9 mouse cellular contexts compared by ENCODE assay signal in the genomic region with DNA sequence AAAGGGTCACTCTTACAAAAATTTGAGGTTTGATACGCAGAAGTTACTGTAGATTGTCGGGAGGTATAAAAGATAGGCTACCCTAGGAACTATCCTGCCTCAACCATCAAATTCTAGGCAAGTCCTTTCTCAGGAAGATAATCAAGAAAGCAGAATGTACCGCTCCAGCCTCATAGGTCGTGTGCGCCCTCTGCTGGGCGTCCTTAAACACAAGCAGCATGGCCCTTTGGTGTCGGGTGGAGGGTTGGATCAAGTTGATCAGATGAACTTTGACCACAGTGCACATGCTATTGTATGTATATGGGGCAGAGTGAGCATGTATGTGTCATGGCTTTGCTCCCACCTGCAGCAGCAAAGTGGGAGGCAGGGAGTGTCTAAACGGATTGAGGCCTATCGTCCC. TPM values are rescaled to one million over a fixed set of nuclear protein-coding genes. Genes with fewer than 3 reads are reported as not detected.
DNase-seq lines count a peak whose midpoint lies in the region; ATAC-seq and TF ChIP-seq lines count a peak whose summit lies in the region.
"Had no signal": no experiment of that assay in that cellular context is flagged by ENCODE, and none has a peak within 500 bp of the region (broad histone marks: within the 10 kb centered on the region; RNA-seq: fewer than 3 reads in every experiment).

No protein-coding gene starts in this region.

- H3K9ac ChIP-seq in hindbrain, postnatal 0 days (replicated peaks; ENCODE audit: low read length): no peak overlapping the region

- H3K27me3 ChIP-seq in hindbrain, postnatal 0 days (ENCODE audit: insufficient read depth, low read length): no peaks in the 10 kb centered on the region

- intact Hi-C loops in left cerebral cortex, postnatal 10 days (cut with DNase I): loop anchor here (1.0 to 5.0 kb wide), 2 partner anchors 59 to 100 kb away; no protein-coding TSS in a partner anchor

- DNase-seq in ovary, postnatal 14 days (ENCODE audit: low spot score): peak; percentile 47
- DNase-seq in ovary, postnatal 10 days (ENCODE audit: low spot score): no peak
- DNase-seq in adrenal gland, postnatal 14 days: peak; percentile 77
- DNase-seq in embryo, embryonic 9.5 days (ENCODE audit: extremely low spot score): peak; percentile 46
- DNase-seq in hindbrain, postnatal 0 days (ENCODE audit: low spot score): peak; percentile 87
- peak; percentile 45 to 60 for DNase-seq in left cerebral cortex, postnatal 10 days (ENCODE audit: extremely low spot score in 1 of 2, low spot score in 2 of 2)
- DNase-seq in neural tube, embryonic 10.5 days (ENCODE audit: extremely low spot score, low spot score): peak; percentile 66
- DNase-seq in urinary bladder, postnatal 36 days (ENCODE audit: low spot score in 2 of 2): peak; percentile 10 to 65

- H3K4me3 ChIP-seq in hindbrain, postnatal 0 days (ENCODE audit: low read length): no peak overlapping the region

- H3K27ac ChIP-seq in hindbrain, postnatal 0 days: no peak overlapping the region

- peak; percentile 53; the same call in 1 of the 2 replicates for ATAC-seq in hindbrain, postnatal 0 days

- no peaks in the 10 kb centered on the region for H3K9me3 ChIP-seq in hindbrain, postnatal 0 days (ENCODE audit: low read length)

- H3K36me3 ChIP-seq in hindbrain, postnatal 0 days (ENCODE audit: insufficient read depth, low read length): no peaks in the 10 kb centered on the region

- H3K4me1 ChIP-seq in hindbrain, postnatal 0 days (ENCODE audit: insufficient read depth, low read length): no peaks in the 10 kb centered on the region

- 17% methylated on average over 9 of the region's 9 CpGs for WGBS in hindbrain, postnatal 0 days

- TF ChIP-seq CTCF in hindbrain, postnatal 0 days (IDR thresholded peaks at IDR 0.05; ENCODE audit: low read depth): peak; percentile 97

- no peak overlapping the region for H3K4me2 ChIP-seq in hindbrain, postnatal 0 days (ENCODE audit: low read depth, low read length)

RNA-seq across cellular contexts. Expression of gene Zfp612, which starts 7.9 kb away (rescaled TPM):
- 6.7 and 7.4 TPM in 2 replicates for total RNA-seq in adrenal gland, postnatal 14 days (2021)
- 11.7 and 12.3 TPM in 2 replicates for total RNA-seq in hindbrain, postnatal 0 days (2014; rRNA removed)
- polyA plus RNA-seq in hindbrain, postnatal 0 days (2015; fragmentation: Nextera tagmentation; extraction: Ambion mirVana): 16.6 and 16.7 TPM in 2 replicates
- 10 to 100 TPM; 19.1 to 22.5 TPM for total RNA-seq in left cerebral cortex, postnatal 10 days (2021)

RNA-seq across cellular contexts. Expression of gene Gm21964, which starts 29.4 kb away (rescaled TPM):
- total RNA-seq in adrenal gland, postnatal 14 days (2021): not detected in 2 replicates
- not detected in 2 replicates for total RNA-seq in hindbrain, postnatal 0 days (2014; rRNA removed)
- polyA plus RNA-seq in hindbrain, postnatal 0 days (2015; fragmentation: Nextera tagmentation; extraction: Ambion mirVana): not detected in 2 replicates
- not detected for total RNA-seq in left cerebral cortex, postnatal 10 days (2021)
- polyA plus RNA-seq: frontal cortex, adult 2 months had no signal

RNA-seq across cellular contexts. Expression of gene Gm17720, which starts 31.0 kb away (rescaled TPM):
- not detected in 2 replicates for total RNA-seq in adrenal gland, postnatal 14 days (2021)
- not detected in 2 replicates for total RNA-seq in hindbrain, postnatal 0 days (2014; rRNA removed)
- not detected in 2 replicates for polyA plus RNA-seq in hindbrain, postnatal 0 days (2015; fragmentation: Nextera tagmentation; extraction: Ambion mirVana)
- total RNA-seq in left cerebral cortex, postnatal 10 days (2021): not detected
- polyA plus RNA-seq: frontal cortex, adult 2 months had no signal

RNA-seq across cellular contexts. Expression of gene Chst4, which starts 32.1 kb away (rescaled TPM):
- 2.1 and 3.9 TPM in 2 replicates for total RNA-seq in adrenal gland, postnatal 14 days (2021)
- not detected in 2 replicates for total RNA-seq in hindbrain, postnatal 0 days (2014; rRNA removed)
- not detected in 2 replicates for polyA plus RNA-seq in hindbrain, postnatal 0 days (2015; fragmentation: Nextera tagmentation; extraction: Ambion mirVana)
- total RNA-seq in left cerebral cortex, postnatal 10 days (2021): not detected
